Mouse (Mus musculus): ENCODE results near the gene Golga5.

DNA sequence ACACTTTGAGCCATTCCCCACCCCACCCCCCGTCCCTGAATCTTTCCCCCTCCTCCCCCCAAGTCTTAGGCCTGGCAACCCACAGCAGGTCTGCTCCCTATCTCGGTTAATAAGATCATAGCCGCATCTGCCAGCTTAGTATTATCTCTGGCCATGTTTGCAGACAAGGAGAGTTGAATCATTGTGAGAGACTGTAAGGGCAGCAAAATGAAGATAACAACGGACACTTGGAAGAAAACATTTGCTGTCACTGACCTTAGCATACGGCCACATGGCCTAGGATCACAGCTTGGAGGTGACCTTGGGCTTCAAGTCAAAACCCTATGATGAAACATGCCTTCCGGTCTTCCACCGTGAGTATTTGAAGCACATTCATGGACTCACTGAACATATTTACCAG, 28.4 kb upstream of the Golga5 start:
- TF ChIP-seq CTCF (IDR thresholded peaks at IDR 0.05; ENCODE audit: borderline replicate concordance, control insufficient read depth, extremely low read depth, insufficient read depth, low read length, poor library complexity) (no peak), POLR2A (IDR thresholded peaks at IDR 0.05; ENCODE audit: control insufficient read depth, extremely low read depth, insufficient read depth, low read length, poor library complexity) (no peak)

All from thymus, adult 2 months (tissue).